Mouse (Mus musculus): ENCODE data around the gene Gadd45a. TPM values are rescaled to one million over a fixed set of nuclear protein-coding genes. Genes with fewer than 3 reads are reported as not detected.
"Not testable (repeated sequence)": the region's sequence is repeated elsewhere in the genome, so short reads cannot be mapped to it uniquely, and the experiment has no call there.

The Gadd45a gene
- polyA plus RNA-seq, 1 experiment, result 90.3 TPM

DNA sequence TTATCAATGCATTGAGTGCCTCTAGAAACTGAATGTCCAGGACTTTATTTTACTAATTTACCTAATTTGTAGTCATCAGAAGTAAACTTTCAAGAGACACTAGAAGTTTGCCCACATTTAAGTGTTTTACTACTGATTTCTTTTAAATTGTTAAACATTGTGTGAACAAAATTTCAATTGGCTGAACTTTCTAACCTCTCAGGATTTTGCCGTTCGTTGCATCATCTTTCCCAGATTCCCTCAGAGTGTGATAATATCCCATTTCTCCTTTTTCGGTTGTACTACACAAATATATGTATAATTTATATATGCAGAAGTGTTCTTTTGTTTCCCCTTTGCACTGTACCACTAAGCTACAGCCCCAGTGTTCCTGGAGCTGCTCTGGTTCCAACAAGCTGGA, 7.3 kb downstream of the Gadd45a start:
- TF ChIP-seq CTCF (IDR thresholded peaks at IDR 0.05; ENCODE audit: low read depth, low read length) (no peak), EP300 (IDR thresholded peaks at IDR 0.05; ENCODE audit: insufficient read depth, low read depth, low read length) (no peak), POLR2A (IDR thresholded peaks at IDR 0.05; ENCODE audit: insufficient read depth, low read length) (no peak)
- H3K4me1 ChIP-seq (ENCODE audit: control insufficient read depth, insufficient read depth, low read length), result peaks cover 3% of the 10 kb centered on the region
- H3K9ac ChIP-seq (ENCODE audit: low read depth, poor library complexity, severe bottlenecking), result 0 out of 2 replicates have a peak overlapping the region, but pooled peaks have one; percentile 2
- H3K4me3 ChIP-seq (ENCODE audit: low read depth, low read length), result no peak overlapping the region
- peaks cover 8% of the 10 kb centered on the region for H3K36me3 ChIP-seq (ENCODE audit: control insufficient read depth, insufficient read depth, low read length, poor library complexity, severe bottlenecking)
- H3K27me3 ChIP-seq (ENCODE audit: control insufficient read depth, insufficient read depth, low read length, poor library complexity, severe bottlenecking), result no peaks in the 10 kb centered on the region
- H3K27ac ChIP-seq (ENCODE audit: insufficient read depth, low read length), result peak overlapping the region; percentile 76
- H3K9me3 ChIP-seq (replicated peaks; ENCODE audit: control insufficient read depth, insufficient read depth, low read length, poor library complexity, severe bottlenecking), result no peaks in the 10 kb centered on the region

DNA sequence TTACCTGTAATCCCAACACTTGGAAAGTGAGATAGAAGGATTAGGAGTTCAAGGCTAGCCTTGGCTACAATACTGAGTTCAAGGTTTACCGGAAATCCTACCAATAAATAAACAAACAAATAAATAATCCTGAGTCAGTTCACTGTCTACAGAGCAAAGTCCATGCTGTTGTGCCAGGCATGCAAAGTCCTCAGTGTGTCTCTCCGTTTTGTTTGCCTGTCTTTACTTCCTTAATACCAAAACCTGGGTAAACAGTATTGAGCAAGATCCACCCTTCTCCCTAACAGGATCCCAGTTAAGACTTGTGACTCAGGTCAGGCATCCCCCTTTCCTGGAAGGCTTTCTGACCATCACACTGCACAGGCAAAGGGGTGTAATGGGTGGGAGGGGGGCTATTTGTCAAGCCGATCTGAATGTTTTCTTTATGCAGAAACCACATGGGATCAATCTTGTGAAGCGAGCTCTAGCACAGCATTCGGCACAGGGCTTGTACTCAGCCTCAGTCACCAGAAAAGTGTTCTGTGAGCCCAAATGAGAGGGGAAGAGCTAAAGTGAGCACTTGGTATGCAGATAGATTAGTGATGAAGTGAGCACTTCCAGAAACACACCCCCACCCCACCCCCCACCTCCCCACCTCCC, 7.8 kb downstream of the Gadd45a start:
- Histone ChIP-seq H3K27me3 (ENCODE audit: control insufficient read depth, insufficient read depth, low read length, poor library complexity, severe bottlenecking) (no peaks in the 10 kb centered on the region), H3K9me3 (replicated peaks; ENCODE audit: control insufficient read depth, insufficient read depth, low read length, poor library complexity, severe bottlenecking) (no peaks in the 10 kb centered on the region), H3K4me1 (ENCODE audit: control insufficient read depth, insufficient read depth, low read length) (peaks cover 3% of the 10 kb centered on the region), H3K4me3 (ENCODE audit: low read depth, low read length) (no peak overlapping the region), H3K9ac (ENCODE audit: low read depth, poor library complexity, severe bottlenecking) (0 out of 2 replicates have a peak overlapping the region, but pooled peaks have one; percentile 2), H3K36me3 (ENCODE audit: control insufficient read depth, insufficient read depth, low read length, poor library complexity, severe bottlenecking) (peaks cover 3% of the 10 kb centered on the region), H3K27ac (ENCODE audit: insufficient read depth, low read length) (peak overlapping the region; percentile 94)
- TF ChIP-seq POLR2A (IDR thresholded peaks at IDR 0.05; ENCODE audit: insufficient read depth, low read length) (no peak), CTCF (IDR thresholded peaks at IDR 0.05; ENCODE audit: low read depth, low read length) (no peak), EP300 (IDR thresholded peaks at IDR 0.05; ENCODE audit: insufficient read depth, low read depth, low read length) (peak; percentile 65; the same call in 1 of the 2 replicates)

DNA sequence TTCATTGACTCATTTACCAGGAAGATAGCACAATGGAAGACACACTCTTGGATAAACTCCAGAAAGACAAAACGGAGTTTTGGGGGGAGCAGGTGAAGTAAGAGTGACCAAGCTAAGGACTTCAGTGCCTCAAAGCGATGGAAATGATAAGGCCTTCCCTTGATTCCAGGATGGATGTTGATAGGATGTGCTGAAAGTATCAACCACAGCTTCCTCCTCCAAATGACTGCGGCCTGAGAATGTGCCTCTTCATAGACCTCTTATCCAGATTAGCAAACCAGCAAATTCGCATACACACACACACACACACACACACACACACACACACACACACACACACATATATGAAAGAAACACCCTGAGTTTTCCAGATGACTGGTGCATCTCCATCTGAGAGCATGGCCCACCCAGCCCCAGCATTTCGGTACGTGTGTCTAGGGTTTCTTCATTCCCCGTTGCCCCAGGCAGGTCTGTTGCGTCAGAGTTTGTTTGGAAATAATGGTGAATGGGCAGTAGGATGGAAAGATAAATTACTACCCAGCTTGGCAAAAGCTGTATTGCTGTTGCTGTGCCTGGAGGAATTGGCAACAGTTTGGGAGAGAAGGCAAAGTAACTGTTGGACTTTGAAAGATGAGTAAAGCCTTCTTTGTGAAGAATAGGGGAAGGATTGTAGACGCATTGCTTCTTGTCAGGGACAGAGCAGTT, 9.7 kb downstream of the Gadd45a start:
- no peak overlapping the region for H3K4me3 ChIP-seq (ENCODE audit: low read depth, low read length)
- no peak for TF ChIP-seq CTCF (IDR thresholded peaks at IDR 0.05; ENCODE audit: low read depth, low read length)
- TF ChIP-seq POLR2A (IDR thresholded peaks at IDR 0.05; ENCODE audit: insufficient read depth, low read length), result no peak
- TF ChIP-seq EP300 (IDR thresholded peaks at IDR 0.05; ENCODE audit: insufficient read depth, low read depth, low read length), result no peak
- no peaks in the 10 kb centered on the region for H3K9me3 ChIP-seq (replicated peaks; ENCODE audit: control insufficient read depth, insufficient read depth, low read length, poor library complexity, severe bottlenecking)
- no peaks in the 10 kb centered on the region for H3K27me3 ChIP-seq (ENCODE audit: control insufficient read depth, insufficient read depth, low read length, poor library complexity, severe bottlenecking)
- peaks cover 3% of the 10 kb centered on the region for H3K4me1 ChIP-seq (ENCODE audit: control insufficient read depth, insufficient read depth, low read length)
- H3K9ac ChIP-seq (ENCODE audit: low read depth, poor library complexity, severe bottlenecking), result no peak overlapping the region
- no peaks in the 10 kb centered on the region for H3K36me3 ChIP-seq (ENCODE audit: control insufficient read depth, insufficient read depth, low read length, poor library complexity, severe bottlenecking)
- H3K27ac ChIP-seq (ENCODE audit: insufficient read depth, low read length), result peak overlapping the region; percentile 94

DNA sequence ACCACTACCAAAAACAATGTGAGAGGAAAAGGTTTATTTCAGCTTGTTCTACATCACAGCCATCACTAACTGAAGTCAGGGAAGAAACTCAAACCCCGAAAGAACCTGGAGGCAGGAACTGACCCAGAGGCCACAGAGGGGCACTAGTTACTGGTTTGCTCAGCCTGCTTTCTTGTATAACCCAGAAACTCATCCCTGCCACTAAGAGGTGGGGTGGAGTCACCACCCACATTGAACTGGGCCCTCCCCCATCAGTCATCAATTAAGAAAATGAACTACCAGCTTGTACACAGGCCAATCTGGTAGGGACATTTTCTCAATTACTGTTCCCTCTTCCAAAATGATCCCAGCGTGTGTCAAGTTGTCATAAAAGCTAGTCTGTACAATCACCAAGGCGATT, 10.6 kb downstream of the Gadd45a start:
- peaks cover 3% of the 10 kb centered on the region for H3K4me1 ChIP-seq (ENCODE audit: control insufficient read depth, insufficient read depth, low read length)
- no peaks in the 10 kb centered on the region for H3K36me3 ChIP-seq (ENCODE audit: control insufficient read depth, insufficient read depth, low read length, poor library complexity, severe bottlenecking)
- H3K27ac ChIP-seq (ENCODE audit: insufficient read depth, low read length), result no peak overlapping the region
- no peaks in the 10 kb centered on the region for H3K9me3 ChIP-seq (replicated peaks; ENCODE audit: control insufficient read depth, insufficient read depth, low read length, poor library complexity, severe bottlenecking)
- no peak overlapping the region for H3K9ac ChIP-seq (ENCODE audit: low read depth, poor library complexity, severe bottlenecking)
- TF ChIP-seq EP300 (IDR thresholded peaks at IDR 0.05; ENCODE audit: insufficient read depth, low read depth, low read length) (no peak), POLR2A (IDR thresholded peaks at IDR 0.05; ENCODE audit: insufficient read depth, low read length) (no peak), CTCF (IDR thresholded peaks at IDR 0.05; ENCODE audit: low read depth, low read length) (no peak)
- no peak overlapping the region for H3K4me3 ChIP-seq (ENCODE audit: low read depth, low read length)
- no peaks in the 10 kb centered on the region for H3K27me3 ChIP-seq (ENCODE audit: control insufficient read depth, insufficient read depth, low read length, poor library complexity, severe bottlenecking)

DNA sequence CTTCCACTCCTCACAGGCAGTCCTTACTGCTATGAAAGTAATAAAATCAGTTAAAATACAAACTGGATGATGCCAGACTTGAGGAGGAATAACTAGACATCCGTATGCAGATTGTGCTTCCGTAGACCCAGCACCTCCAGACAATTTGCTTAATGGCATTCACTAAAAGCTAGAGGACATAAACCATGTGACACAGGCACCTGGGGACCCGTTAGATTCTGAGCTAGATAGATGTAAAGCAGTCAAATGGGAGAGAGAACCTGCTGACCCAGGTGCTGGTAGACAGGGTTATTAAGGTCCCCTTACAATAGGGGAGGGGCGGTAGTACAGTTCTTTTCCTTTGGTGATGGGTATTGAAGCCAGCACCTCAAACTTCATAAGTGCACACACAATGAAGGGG, 13.5 kb downstream of the Gadd45a start:
- Histone ChIP-seq H3K9ac (ENCODE audit: low read depth, poor library complexity, severe bottlenecking) (no peak overlapping the region), H3K4me1 (ENCODE audit: control insufficient read depth, insufficient read depth, low read length) (peaks cover 1% of the 10 kb centered on the region), H3K27me3 (ENCODE audit: control insufficient read depth, insufficient read depth, low read length, poor library complexity, severe bottlenecking) (no peaks in the 10 kb centered on the region), H3K27ac (ENCODE audit: insufficient read depth, low read length) (no peak overlapping the region), H3K36me3 (ENCODE audit: control insufficient read depth, insufficient read depth, low read length, poor library complexity, severe bottlenecking) (no peaks in the 10 kb centered on the region), H3K4me3 (ENCODE audit: low read depth, low read length) (no peak overlapping the region), H3K9me3 (replicated peaks; ENCODE audit: control insufficient read depth, insufficient read depth, low read length, poor library complexity, severe bottlenecking) (no peaks in the 10 kb centered on the region)
- TF ChIP-seq EP300 (IDR thresholded peaks at IDR 0.05; ENCODE audit: insufficient read depth, low read depth, low read length) (no peak), POLR2A (IDR thresholded peaks at IDR 0.05; ENCODE audit: insufficient read depth, low read length) (no peak), CTCF (IDR thresholded peaks at IDR 0.05; ENCODE audit: low read depth, low read length) (no peak)

DNA sequence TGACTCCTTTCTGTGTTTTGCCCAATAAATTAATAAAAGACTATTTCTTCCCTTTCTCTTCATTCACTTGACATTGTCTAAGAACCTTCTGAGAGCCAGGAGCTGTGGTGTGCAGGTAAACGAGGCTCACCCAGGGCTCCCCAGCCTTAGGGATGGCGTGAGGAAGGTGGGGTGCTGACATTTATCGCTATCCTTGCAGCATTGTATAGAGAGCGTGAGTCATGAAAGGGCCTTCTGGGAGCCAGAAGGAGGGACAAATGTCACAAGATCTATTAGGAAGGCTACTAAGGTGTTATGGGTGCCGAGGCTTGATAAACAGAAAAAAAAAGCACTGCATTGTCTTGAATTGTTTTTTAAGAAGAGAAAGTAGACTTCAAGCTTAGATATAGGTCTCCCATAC, 15.9 kb downstream of the Gadd45a start:
- no peaks in the 10 kb centered on the region for H3K4me1 ChIP-seq (ENCODE audit: control insufficient read depth, insufficient read depth, low read length)

DNA sequence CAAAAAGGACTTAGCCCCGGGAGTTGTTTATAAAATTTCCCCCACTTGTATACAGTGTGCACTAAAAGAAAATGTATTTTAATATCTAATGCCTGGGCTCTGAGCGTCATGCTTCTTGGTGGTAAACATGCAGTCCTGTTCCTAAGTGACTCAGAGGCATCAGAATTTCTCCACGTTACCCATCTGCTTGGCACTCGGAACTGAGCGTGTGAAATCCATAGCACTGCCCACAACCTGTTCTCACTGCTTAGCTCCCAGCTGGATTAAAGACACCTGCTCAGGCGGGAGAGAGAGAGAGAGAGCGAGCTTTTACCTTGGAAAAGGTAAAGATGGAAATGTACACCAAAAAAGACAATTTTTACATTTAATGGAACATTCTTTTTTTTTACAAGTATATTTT, 18.3 kb downstream of the Gadd45a start:
- H3K9me3 ChIP-seq (replicated peaks; ENCODE audit: control insufficient read depth, insufficient read depth, low read length, poor library complexity, severe bottlenecking); H3K4me3 ChIP-seq (ENCODE audit: low read depth, low read length); H3K4me1 ChIP-seq (ENCODE audit: control insufficient read depth, insufficient read depth, low read length); H3K27me3 ChIP-seq (ENCODE audit: control insufficient read depth, insufficient read depth, low read length, poor library complexity, severe bottlenecking); H3K36me3 ChIP-seq (ENCODE audit: control insufficient read depth, insufficient read depth, low read length, poor library complexity, severe bottlenecking); H3K27ac ChIP-seq (ENCODE audit: insufficient read depth, low read length); H3K9ac ChIP-seq (ENCODE audit: low read depth, poor library complexity, severe bottlenecking): not testable (repeated sequence)

More for the DNA sequence above, 15.9 kb downstream of the Gadd45a start:
- H3K27me3 ChIP-seq (ENCODE audit: control insufficient read depth, insufficient read depth, low read length, poor library complexity, severe bottlenecking), result no peaks in the 10 kb centered on the region
- TF ChIP-seq CTCF (IDR thresholded peaks at IDR 0.05; ENCODE audit: low read depth, low read length) (no peak), EP300 (IDR thresholded peaks at IDR 0.05; ENCODE audit: insufficient read depth, low read depth, low read length) (no peak), POLR2A (IDR thresholded peaks at IDR 0.05; ENCODE audit: insufficient read depth, low read length) (no peak)
- H3K27ac ChIP-seq (ENCODE audit: insufficient read depth, low read length), result no peak overlapping the region
- H3K9me3 ChIP-seq (replicated peaks; ENCODE audit: control insufficient read depth, insufficient read depth, low read length, poor library complexity, severe bottlenecking), result no peaks in the 10 kb centered on the region
- H3K9ac ChIP-seq (ENCODE audit: low read depth, poor library complexity, severe bottlenecking), result no peak overlapping the region
- no peak overlapping the region for H3K4me3 ChIP-seq (ENCODE audit: low read depth, low read length)
- no peaks in the 10 kb centered on the region for H3K36me3 ChIP-seq (ENCODE audit: control insufficient read depth, insufficient read depth, low read length, poor library complexity, severe bottlenecking)
